Mouse (Mus musculus): ENCODE measurements at regions not wholly inside any gene's neighbourhood (a gene's known extent, or its start where the extent isn't known, plus 50 kb on each side); places are given as distances from the start of the nearest gene placed in this dataset.

DNA sequence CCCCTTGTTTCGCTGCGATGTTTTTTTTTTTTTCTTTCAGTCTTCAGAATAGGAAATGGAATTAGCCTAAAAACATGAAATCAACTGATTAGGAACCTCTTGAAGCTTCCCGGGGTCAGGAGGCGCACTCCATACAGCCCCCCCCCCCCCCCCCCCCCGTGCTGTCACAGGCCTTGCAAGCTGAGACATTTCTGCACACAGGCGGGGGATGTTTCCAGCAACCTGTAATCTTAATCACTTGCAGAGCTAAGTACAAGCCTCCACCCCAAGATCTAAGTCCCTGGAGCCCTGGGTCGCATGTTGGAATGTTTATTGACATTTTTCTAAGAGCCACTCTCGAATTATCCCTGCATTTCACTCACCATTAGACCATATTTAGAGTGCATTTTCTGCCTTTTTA lies 2381.4 kb upstream of the Gm7489 start:
- TF ChIP-seq CTCF (IDR thresholded peaks at IDR 0.05; ENCODE audit: insufficient read depth, low read length) (no peak), POLR2A (IDR thresholded peaks at IDR 0.05; ENCODE audit: borderline replicate concordance, extremely low read depth, low read depth, low read length) (no peak)

All from lung, adult 2 months (tissue).